Mouse (Mus musculus) erythroblast, embryonic 14.5 days (primary cell): ENCODE data around the gene Sidt2. TPM values are rescaled to one million over a fixed set of nuclear protein-coding genes. Genes with fewer than 3 reads are reported as not detected.
A peak's percentile ranks its signal among the peaks of the same experiment; 100 is the strongest.

Experiments used
- H3K27me3 ChIP-seq: 2 replicates; pipeline ENCODE4 v1.6.1; 2012; ENCODE audit warnings: inconsistent platforms; ENCODE audit not compliant: control insufficient read depth
- H3K36me3 ChIP-seq: 2 replicates; pipeline ENCODE4 v1.6.1; 2012; ENCODE audit warnings: mild to moderate bottlenecking, inconsistent platforms; ENCODE audit not compliant: control insufficient read depth
- H3K4me1 ChIP-seq: 2 replicates; pipeline ENCODE4 v1.6.1; 2012; ENCODE audit warnings: inconsistent platforms; ENCODE audit not compliant: control insufficient read depth
- H3K4me3 ChIP-seq: replicated peaks from 2 replicates; pipeline ENCODE3; 2012; ENCODE audit warnings: moderate library complexity, mild to moderate bottlenecking, inconsistent platforms
- H3K9me3 ChIP-seq: 2 replicates; pipeline ENCODE4 v1.6.1; 2012; ENCODE audit warnings: low read length, inconsistent platforms, mixed read lengths; ENCODE audit not compliant: control insufficient read depth
- GATA1 ChIP-seq: IDR thresholded peaks from 2 replicates; pipeline ENCODE4 v1.6.1; 2012; ENCODE audit warnings: low read length, inconsistent platforms, mixed read lengths
- TAL1 ChIP-seq: IDR thresholded peaks from 3 replicates; pipeline ENCODE4 v1.6.1; 2012; ENCODE audit warnings: low read length, inconsistent platforms, mixed read lengths
- polyA plus RNA-seq: library from polyadenylated mRNA; stranded (reverse); fragments of >175 nt; gene quantifications from 2 replicates; pipeline ENCODE4 v1.2.3, GENCODE M21; 2012

Gene Sidt2
- polyA plus RNA-seq, 1 experiment: 2.4 TPM

- no peaks in the 10 kb centered on the region; the same call in 1 of the 2 replicates for H3K4me1 ChIP-seq
- no peak overlapping the region for H3K4me3 ChIP-seq
- H3K9me3 ChIP-seq: no peaks in the 10 kb centered on the region
- TF ChIP-seq GATA1: no peak
- no peak for TF ChIP-seq TAL1
- H3K36me3 ChIP-seq: peaks cover 40% of the 10 kb centered on the region
- H3K27me3 ChIP-seq: peaks cover 23% of the 10 kb centered on the region
Observed at GRCm38 (mm10) chr9:45931958-45932357, 23.1 kb downstream of the Sidt2 start.

- H3K9me3 ChIP-seq: no peaks in the 10 kb centered on the region
- H3K4me1 ChIP-seq: no peaks in the 10 kb centered on the region; the same call in 1 of the 2 replicates
- no peak for TF ChIP-seq TAL1
- TF ChIP-seq GATA1: no peak
- H3K36me3 ChIP-seq: peaks cover 59% of the 10 kb centered on the region
- H3K4me3 ChIP-seq: no peak overlapping the region
- no peaks in the 10 kb centered on the region; the same call in 1 of the 2 replicates for H3K27me3 ChIP-seq
Observed at GRCm38 (mm10) chr9:45929285-45929684, 25.8 kb downstream of the Sidt2 start.

GRCm38 (mm10) chr9:45919895-45920294, 35.2 kb downstream of the Sidt2 start:
- Histone ChIP-seq H3K9me3 (no peaks in the 10 kb centered on the region), H3K4me3 (no peak overlapping the region), H3K27me3 (no peaks in the 10 kb centered on the region), H3K4me1 (no peaks in the 10 kb centered on the region), H3K36me3 (peaks cover 76% of the 10 kb centered on the region)
- TF ChIP-seq GATA1 (no peak), TAL1 (no peak)

GRCm38 (mm10) chr9:45917041-45917934, 37.8 kb downstream of the Sidt2 start:
- H3K4me3 ChIP-seq: no peak overlapping the region
- H3K36me3 ChIP-seq: peaks cover 92% of the 10 kb centered on the region
- no peaks in the 10 kb centered on the region for H3K27me3 ChIP-seq
- H3K9me3 ChIP-seq: no peaks in the 10 kb centered on the region
- H3K4me1 ChIP-seq: no peaks in the 10 kb centered on the region
- TF ChIP-seq GATA1 (no peak), TAL1 (no peak)

- no peaks in the 10 kb centered on the region for H3K9me3 ChIP-seq
- H3K4me3 ChIP-seq: no peak overlapping the region
- H3K36me3 ChIP-seq: peaks cover 97% of the 10 kb centered on the region
- no peaks in the 10 kb centered on the region for H3K27me3 ChIP-seq
- TF ChIP-seq GATA1: no peak
- no peak for TF ChIP-seq TAL1
- H3K4me1 ChIP-seq: no peaks in the 10 kb centered on the region
Observed at GRCm38 (mm10) chr9:45915659-45916058, 39.4 kb downstream of the Sidt2 start.

- H3K27me3 ChIP-seq: no peaks in the 10 kb centered on the region
- TF ChIP-seq GATA1 (no peak), TAL1 (no peak)
- H3K4me3 ChIP-seq: no peak overlapping the region
- H3K4me1 ChIP-seq: peaks cover 18% of the 10 kb centered on the region
- peaks cover 85% of the 10 kb centered on the region for H3K36me3 ChIP-seq
- no peaks in the 10 kb centered on the region for H3K9me3 ChIP-seq
Observed at GRCm38 (mm10) chr9:45911673-45912072, 43.4 kb downstream of the Sidt2 start.

GRCm38 (mm10) chr9:45910995-45911394, 44.1 kb downstream of the Sidt2 start:
- TF ChIP-seq TAL1 (no peak), GATA1 (no peak)
- peaks cover 79% of the 10 kb centered on the region for H3K36me3 ChIP-seq
- no peak overlapping the region for H3K4me3 ChIP-seq
- no peaks in the 10 kb centered on the region for H3K27me3 ChIP-seq
- H3K9me3 ChIP-seq: no peaks in the 10 kb centered on the region
- H3K4me1 ChIP-seq: peaks cover 18% of the 10 kb centered on the region

- TF ChIP-seq TAL1 (no peak), GATA1 (no peak)
- H3K4me1 ChIP-seq: peaks cover 32% of the 10 kb centered on the region
- peak overlapping the region; percentile 70 for H3K4me3 ChIP-seq
- no peaks in the 10 kb centered on the region for H3K27me3 ChIP-seq
- no peaks in the 10 kb centered on the region for H3K9me3 ChIP-seq
- peaks cover 53% of the 10 kb centered on the region for H3K36me3 ChIP-seq
Observed at GRCm38 (mm10) chr9:45907078-45907428, 48.0 kb downstream of the Sidt2 start.

- Histone ChIP-seq H3K36me3 (peaks cover 52% of the 10 kb centered on the region), H3K27me3 (no peaks in the 10 kb centered on the region), H3K4me1 (peaks cover 32% of the 10 kb centered on the region), H3K4me3 (peak within 1 kb of the TSS; percentile 70), H3K9me3 (no peaks in the 10 kb centered on the region)
- TF ChIP-seq GATA1 (no peak), TAL1 (no peak)
Observed at GRCm38 (mm10) chr9:45906355-45907077, 48.5 kb downstream of the Sidt2 start, which contains the start of the genes Pcsk7 and Rnf214. Gene Pcsk7, plus strand, starts transcription at chr9:45906497. Gene Rnf214, minus strand, starts transcription at chr9:45906911.
